Mouse (Mus musculus) right cerebral cortex, adult 18-20 months (tissue): ENCODE measurements around the gene Cyyr1.

ENCODE experiments used
- DNase-seq: peaks from one replicate; pipeline ENCODE4 v3.0.0; 2022; ENCODE audit warnings: mixed read lengths

The Cyyr1 gene

DNA sequence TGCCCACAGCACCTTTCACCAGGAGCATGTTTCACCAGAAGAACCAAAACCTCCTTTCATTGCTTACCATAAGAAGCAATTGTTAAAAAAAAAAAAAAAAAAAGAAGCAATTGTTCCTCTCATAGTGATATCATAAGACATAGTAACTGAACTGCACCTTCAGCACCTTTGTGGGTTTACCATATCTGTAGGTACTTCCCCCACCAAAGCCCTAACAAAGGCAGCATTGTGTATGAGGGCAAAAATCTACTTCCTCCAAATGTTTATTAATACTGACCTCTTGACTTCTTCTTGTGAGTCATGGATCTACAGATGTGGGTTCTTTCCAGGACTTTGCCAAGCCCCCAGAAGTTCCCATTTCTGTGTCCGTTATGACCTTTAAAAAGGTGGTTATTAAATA, 98.2 kb downstream of the Cyyr1 start:
- DNase-seq: no peak

DNA sequence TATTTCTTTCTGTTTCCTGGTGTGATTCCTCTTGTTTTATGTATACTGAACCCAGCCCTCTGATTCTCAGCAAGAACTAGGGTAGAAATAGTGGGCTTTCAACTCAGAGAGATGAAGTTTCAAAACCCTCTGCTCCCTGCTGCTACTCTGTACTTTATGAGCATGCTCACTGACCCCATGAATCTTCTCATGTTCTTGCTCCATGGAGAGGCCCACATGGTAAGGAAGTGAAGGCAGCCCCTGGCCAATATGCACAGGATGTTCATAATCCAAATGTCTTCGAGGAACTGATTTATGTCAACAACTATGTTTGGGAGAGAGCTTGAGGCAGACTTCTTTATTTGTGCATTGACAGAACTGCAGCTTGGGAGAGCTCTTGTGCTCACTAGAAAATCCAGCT, 106.9 kb downstream of the Cyyr1 start:
- DNase-seq: no peak

DNA sequence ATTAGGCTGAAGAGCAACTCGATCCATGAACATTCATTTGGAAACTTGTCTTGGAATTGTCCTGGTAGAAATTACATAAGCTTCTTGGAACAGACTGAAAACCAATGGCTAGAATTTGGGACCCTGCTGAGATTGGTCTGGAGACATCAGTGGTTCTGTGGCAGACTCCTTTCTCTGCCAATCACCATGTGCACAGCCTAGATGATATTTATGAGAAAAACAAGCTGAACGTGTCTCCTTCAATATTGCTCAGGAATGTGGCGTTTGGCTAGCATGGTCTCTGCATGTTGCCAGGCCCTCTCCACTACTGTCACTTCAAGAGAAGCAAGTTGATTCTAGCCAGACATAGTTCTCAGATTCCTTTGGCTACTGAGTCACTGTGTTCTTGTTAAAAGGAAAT, 107.4 kb downstream of the Cyyr1 start:
- DNase-seq: no peak

DNA sequence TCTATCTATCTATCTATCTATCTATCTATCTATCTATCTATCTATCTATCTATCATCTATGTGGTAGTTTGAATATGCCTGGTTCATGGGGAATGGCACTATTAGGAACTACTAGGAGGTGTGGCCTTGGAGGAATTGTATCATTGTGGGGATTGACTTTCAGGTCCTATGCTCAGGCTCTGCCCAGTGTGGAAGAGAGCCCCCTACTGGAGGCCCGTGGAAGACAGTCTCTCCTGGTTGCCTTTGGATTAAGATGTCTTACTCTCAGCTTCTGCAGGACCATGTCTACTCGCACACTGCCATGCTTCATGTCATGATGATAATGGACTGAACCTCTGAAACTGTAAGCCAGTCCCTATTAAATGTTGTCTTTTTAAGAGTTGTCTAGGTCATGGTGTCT, 117.8 kb downstream of the Cyyr1 start:
- peak; percentile 56 for DNase-seq

DNA sequence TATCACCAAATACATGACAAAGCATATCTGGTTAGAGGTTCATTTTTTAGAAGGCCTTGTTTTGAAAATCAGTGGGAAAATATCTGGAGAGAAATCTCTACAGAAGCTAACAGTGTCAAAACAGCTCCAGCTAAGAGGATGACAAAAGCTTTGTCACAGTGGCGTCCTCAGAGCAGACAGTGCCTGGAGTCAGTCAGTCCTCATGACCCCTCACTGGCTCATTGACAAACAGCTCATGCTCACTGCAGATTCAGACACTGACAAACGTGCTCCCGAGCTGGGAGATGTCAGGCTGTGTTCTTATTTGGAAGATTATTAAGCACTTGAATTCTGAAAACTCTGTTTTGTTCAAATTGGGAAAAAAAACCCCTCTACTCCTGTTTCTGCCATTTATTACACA, 124.0 kb downstream of the Cyyr1 start:
- DNase-seq: peak; percentile 14

DNA sequence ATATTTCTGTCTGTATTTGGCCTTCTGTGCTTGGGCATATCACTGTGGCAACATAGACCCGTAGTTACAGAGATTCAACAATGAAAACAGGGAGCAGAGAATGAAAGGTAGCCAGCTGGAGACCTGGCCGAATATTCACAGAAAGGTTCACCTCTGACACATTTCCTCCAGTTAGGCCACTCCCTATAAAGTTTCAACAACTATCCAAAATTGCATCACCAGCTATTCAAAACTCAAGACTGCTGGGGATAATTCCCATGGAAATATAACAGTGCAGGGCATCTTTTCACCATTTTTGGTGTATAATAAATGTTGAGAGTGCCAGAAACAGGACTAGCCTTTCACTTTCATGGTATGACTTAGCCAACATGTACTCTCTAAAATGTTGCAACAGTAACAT, 130.3 kb downstream of the Cyyr1 start:
- no peak for DNase-seq

DNA sequence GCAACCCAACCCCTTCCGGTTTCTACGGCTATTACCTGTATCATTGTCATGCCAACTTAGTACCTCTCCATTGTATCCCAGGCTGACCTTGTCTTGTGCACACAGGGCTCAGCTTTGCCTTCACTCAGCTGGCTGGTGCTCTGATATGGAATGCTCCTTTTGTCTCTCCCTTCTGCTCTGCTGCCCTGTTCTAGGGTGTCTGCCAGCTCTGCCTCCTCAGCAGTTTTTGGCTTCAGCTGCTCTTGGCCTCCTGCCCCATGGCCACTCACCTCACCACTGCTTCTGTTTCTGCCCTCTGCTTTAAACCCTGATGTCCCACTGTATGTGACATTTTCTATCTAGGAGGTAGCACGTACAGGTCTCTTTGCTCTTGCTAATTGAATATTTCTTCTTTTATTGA, 137.8 kb downstream of the Cyyr1 start:
- DNase-seq: no peak

DNA sequence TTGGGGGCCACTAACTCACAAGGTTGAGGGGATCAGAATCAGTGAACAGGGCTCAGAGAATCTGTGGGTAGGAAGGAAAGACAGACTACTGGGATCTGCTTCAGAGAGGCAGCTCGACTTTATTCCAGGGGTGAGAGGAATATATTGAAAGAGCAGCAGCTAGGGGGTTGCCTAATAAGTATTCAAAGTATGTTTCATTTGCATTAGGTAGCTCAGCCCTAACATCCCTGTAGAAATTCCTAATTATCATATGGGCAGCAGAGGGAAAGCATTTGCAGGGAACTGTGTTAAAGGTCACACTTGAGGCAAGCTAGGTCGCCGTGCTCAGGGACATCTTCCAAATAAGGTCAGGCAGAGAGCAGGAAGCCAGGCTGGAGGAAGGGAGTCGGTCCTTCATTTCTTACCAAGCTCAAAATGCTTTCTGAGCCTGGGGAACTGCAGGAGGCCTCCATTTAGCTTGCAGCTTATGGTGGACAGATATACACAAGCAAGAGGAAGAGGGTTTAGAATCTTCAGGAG, 159.7 kb downstream of the Cyyr1 start:
- no peak for DNase-seq

DNA sequence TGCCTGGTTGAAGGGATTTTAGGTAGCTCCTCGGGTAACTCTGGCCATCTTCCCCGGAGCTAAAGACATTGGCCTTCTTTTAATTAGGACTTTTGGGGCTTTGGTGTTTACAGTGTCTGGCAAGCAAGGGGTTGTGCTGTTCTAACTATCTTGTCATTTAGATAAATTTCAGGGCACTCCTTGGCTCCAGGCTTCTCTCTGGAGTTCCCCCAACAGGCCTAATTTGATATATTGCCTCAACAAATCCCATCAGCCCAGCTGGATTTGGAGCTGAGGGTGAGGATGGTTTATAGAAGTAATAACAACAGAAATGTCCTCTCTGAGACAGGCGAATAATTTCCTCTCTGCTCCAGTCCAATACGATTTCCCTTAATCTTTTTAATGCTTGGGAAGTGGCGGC, 166.4 kb downstream of the Cyyr1 start:
- DNase-seq: no peak
